Mouse (Mus musculus) midbrain, embryonic 15.5 days (tissue): ENCODE data around the gene Ugt1a9. TPM values are rescaled to one million over a fixed set of nuclear protein-coding genes. Genes with fewer than 3 reads are reported as not detected.

Source experiments
- ATAC-seq: fragments of 200-750 bp; cut with Nextera tagmentation; replicated peaks from 2 replicates; pipeline ENCODE4 v1.8.0; 2017; ENCODE audit warnings: moderate TSS enrichment
- H3K27ac ChIP-seq: fragments of 300-500 bp; sonication (generic); 2 replicates; pipeline ENCODE4 v1.5.1; 2015; ENCODE audit warnings: mild to moderate bottlenecking, inconsistent platforms
- H3K27me3 ChIP-seq: fragments of 300-500 bp; sonication (generic); replicated peaks from 2 replicates; pipeline ENCODE4 v1.6.1; 2015; ENCODE audit warnings: inconsistent platforms
- H3K36me3 ChIP-seq: fragments of 300-500 bp; sonication (generic); replicated peaks from 2 replicates; pipeline ENCODE4 v1.6.1; 2015; ENCODE audit warnings: inconsistent platforms
- H3K4me1 ChIP-seq: fragments of 300-500 bp; sonication (generic); 2 replicates; pipeline ENCODE4 v1.6.1; 2015; ENCODE audit warnings: inconsistent platforms
- H3K4me2 ChIP-seq: fragments of 300-500 bp; sonication (generic); 2 replicates; pipeline ENCODE4 v1.6.1; 2015; ENCODE audit warnings: inconsistent platforms, mild to moderate bottlenecking, moderate library complexity
- H3K4me3 ChIP-seq: fragments of 300-500 bp; sonication (generic); 2 replicates; pipeline ENCODE4 v1.5.1; 2015; ENCODE audit warnings: mild to moderate bottlenecking, inconsistent platforms
- H3K9ac ChIP-seq: fragments of 300-500 bp; sonication (generic); 2 replicates; pipeline ENCODE4 v1.6.1; 2015; ENCODE audit warnings: mild to moderate bottlenecking, inconsistent platforms
- H3K9me3 ChIP-seq: fragments of 300-500 bp; sonication (generic); 2 replicates; pipeline ENCODE4 v1.6.1; 2016; ENCODE audit warnings: inconsistent platforms
- WGBS: fragments of 180-500 bp; shearing (Covaris S2); methylation state at CpG from one replicate; pipeline ENCODE4 v1.1.7; 2015; ENCODE audit warnings: mixed read lengths; 5-methylcytosine and 5-hydroxymethylcytosine counted together
- polyA plus RNA-seq: library from polyadenylated mRNA; unstranded; fragments of >200 nt; fragmentation: Nextera tagmentation; extraction: Ambion mirVana; gene quantifications from 2 replicates; pipeline ENCODE4 v1.2.1, GENCODE M21; 2015

Gene Ugt1a9
- polyA plus RNA-seq, 1 experiment from 2014 or later = not detected

- no peak overlapping the region for H3K27ac ChIP-seq
- H3K27me3 ChIP-seq = no peaks in the 10 kb centered on the region
- peaks cover 62% of the 10 kb centered on the region for H3K36me3 ChIP-seq
- H3K9me3 ChIP-seq = no peaks in the 10 kb centered on the region
- no peaks in the 10 kb centered on the region for H3K4me1 ChIP-seq
- no peak overlapping the region for H3K4me2 ChIP-seq
- WGBS = 85% methylated on average over 4 of the region's 4 CpGs
- ATAC-seq = no peak
- no peak overlapping the region for H3K4me3 ChIP-seq
- H3K9ac ChIP-seq = no peak overlapping the region
Observed at GRCm38 (mm10) chr1:88262255-88262654, 191.7 kb downstream of the Ugt1a9 start.

GRCm38 (mm10) chr1:88262961-88263360 lies 192.4 kb downstream of the Ugt1a9 start:
- Histone ChIP-seq H3K27ac (no peak overlapping the region), H3K9ac (no peak overlapping the region), H3K9me3 (no peaks in the 10 kb centered on the region), H3K4me2 (no peak overlapping the region), H3K4me1 (no peaks in the 10 kb centered on the region), H3K4me3 (no peak overlapping the region), H3K36me3 (peaks cover 69% of the 10 kb centered on the region), H3K27me3 (no peaks in the 10 kb centered on the region)
- no peak for ATAC-seq
- WGBS = 77% methylated on average over 6 of the region's 6 CpGs

- Histone ChIP-seq H3K9me3 (no peaks in the 10 kb centered on the region), H3K27me3 (no peaks in the 10 kb centered on the region), H3K4me2 (no peak overlapping the region), H3K27ac (no peak overlapping the region), H3K4me3 (no peak overlapping the region), H3K36me3 (peaks cover 77% of the 10 kb centered on the region), H3K4me1 (no peaks in the 10 kb centered on the region), H3K9ac (no peak overlapping the region)
- WGBS = 92% methylated on average over 5 of the region's 5 CpGs
- no peak for ATAC-seq
Observed at GRCm38 (mm10) chr1:88263778-88264177, 193.2 kb downstream of the Ugt1a9 start.

DNA sequence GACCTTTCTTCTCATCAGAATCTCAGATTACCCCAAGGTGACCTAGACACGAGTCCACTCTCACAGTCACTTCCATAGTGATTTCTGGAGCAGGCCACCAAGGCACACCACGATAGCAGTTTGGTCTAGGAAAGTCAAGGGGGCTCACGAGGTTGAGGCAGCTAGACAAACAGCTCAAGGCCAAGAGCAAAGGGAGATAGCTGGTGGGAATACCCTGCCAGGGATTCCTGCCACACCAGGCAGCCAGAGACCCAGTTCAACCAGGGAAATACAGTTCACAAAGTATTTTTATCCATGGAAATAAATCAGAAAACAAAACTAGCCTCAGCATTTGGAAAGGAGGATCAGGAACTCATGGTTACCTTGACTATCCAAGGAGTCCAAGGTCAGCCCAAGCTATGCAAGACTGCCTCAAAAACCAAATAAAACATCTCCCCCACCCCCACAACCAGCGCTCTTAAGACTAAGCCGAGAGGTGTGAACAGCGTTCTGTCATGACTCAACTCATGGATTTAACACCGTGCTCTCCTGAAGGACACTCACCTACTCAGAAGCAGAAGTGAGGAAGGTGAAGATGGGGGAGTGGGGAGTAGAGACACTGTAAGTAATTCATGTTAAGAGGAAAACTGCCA lies 193.8 kb downstream of the Ugt1a9 start:
- WGBS = 90% methylated on average over 7 of the region's 7 CpGs
- H3K9me3 ChIP-seq = no peaks in the 10 kb centered on the region
- no peak overlapping the region for H3K27ac ChIP-seq
- no peaks in the 10 kb centered on the region for H3K27me3 ChIP-seq
- ATAC-seq = no peak
- H3K36me3 ChIP-seq = peaks cover 83% of the 10 kb centered on the region
- no peak overlapping the region for H3K4me2 ChIP-seq
- no peak overlapping the region for H3K9ac ChIP-seq
- H3K4me3 ChIP-seq = no peak overlapping the region
- no peaks in the 10 kb centered on the region for H3K4me1 ChIP-seq

- WGBS = 79% methylated on average over 4 of the region's 4 CpGs
- ATAC-seq = no peak
- Histone ChIP-seq H3K4me1 (no peaks in the 10 kb centered on the region), H3K27ac (no peak overlapping the region), H3K4me3 (no peak overlapping the region), H3K9me3 (no peaks in the 10 kb centered on the region), H3K27me3 (no peaks in the 10 kb centered on the region), H3K4me2 (no peak overlapping the region), H3K9ac (no peak overlapping the region), H3K36me3 (peaks cover 88% of the 10 kb centered on the region)
Observed at GRCm38 (mm10) chr1:88264869-88265240, 194.3 kb downstream of the Ugt1a9 start.

- Histone ChIP-seq H3K36me3 (peaks cover 87% of the 10 kb centered on the region), H3K4me3 (no peak overlapping the region), H3K4me2 (no peak overlapping the region), H3K9me3 (no peaks in the 10 kb centered on the region), H3K9ac (no peak overlapping the region), H3K27ac (no peak overlapping the region), H3K27me3 (no peaks in the 10 kb centered on the region), H3K4me1 (no peaks in the 10 kb centered on the region)
- no peak for ATAC-seq
- 90% methylated on average over 13 of the region's 13 CpGs for WGBS
Observed at GRCm38 (mm10) chr1:88266123-88266522, 195.5 kb downstream of the Ugt1a9 start.

- ATAC-seq = no peak
- H3K36me3 ChIP-seq = peaks cover 76% of the 10 kb centered on the region
- no peak overlapping the region for H3K4me2 ChIP-seq
- H3K4me1 ChIP-seq = no peaks in the 10 kb centered on the region
- WGBS = 95% methylated on average over 6 of the region's 6 CpGs
- no peak overlapping the region for H3K9ac ChIP-seq
- H3K4me3 ChIP-seq = no peak overlapping the region
- no peaks in the 10 kb centered on the region for H3K27me3 ChIP-seq
- H3K27ac ChIP-seq = no peak overlapping the region
- no peaks in the 10 kb centered on the region for H3K9me3 ChIP-seq
Observed at GRCm38 (mm10) chr1:88267489-88267888, 196.9 kb downstream of the Ugt1a9 start.

- WGBS = 85% methylated on average over 6 of the region's 6 CpGs
- Histone ChIP-seq H3K27ac (no peak overlapping the region), H3K4me2 (no peak overlapping the region), H3K27me3 (no peaks in the 10 kb centered on the region), H3K9ac (no peak overlapping the region), H3K4me3 (no peak overlapping the region), H3K4me1 (no peaks in the 10 kb centered on the region), H3K9me3 (no peaks in the 10 kb centered on the region), H3K36me3 (peaks cover 70% of the 10 kb centered on the region)
- no peak for ATAC-seq
Observed at GRCm38 (mm10) chr1:88268070-88268469, 197.5 kb downstream of the Ugt1a9 start.

Other genes starting within 250 kb of the Ugt1a9 start
- gene Dgkd, start 217.5 kb upstream of the Ugt1a9 start, polyA plus RNA-seq = 49.6 and 52.8 TPM in 2 replicates
- gene Usp40, start 62.2 kb upstream of the Ugt1a9 start, polyA plus RNA-seq = 22.0 and 23.4 TPM in 2 replicates
- not detected in 2 replicates for gene Ugt1a10, start 15.4 kb upstream of the Ugt1a9 start, polyA plus RNA-seq
- gene Ugt1a8, start 17.0 kb downstream of the Ugt1a9 start, polyA plus RNA-seq = not detected in 2 replicates
- 1.1 and 1.2 TPM in 2 replicates for gene Ugt1a7c, start 24.3 kb downstream of the Ugt1a9 start, polyA plus RNA-seq
- gene Ugt1a6b, start 32.5 kb downstream of the Ugt1a9 start, polyA plus RNA-seq = 0.45 and 0.70 TPM in 2 replicates
- gene Ugt1a6a, start 64.0 kb downstream of the Ugt1a9 start, polyA plus RNA-seq = 1.2 and 1.5 TPM in 2 replicates
- not detected in 2 replicates for gene Ugt1a5, start 95.2 kb downstream of the Ugt1a9 start, polyA plus RNA-seq
- 0.15 TPM in 1 of 2 replicates, not detected in the other for gene Ugt1a2, start 129.8 kb downstream of the Ugt1a9 start, polyA plus RNA-seq
- 13.2 and 13.5 TPM in 2 replicates for gene Dnajb3, start 135.0 kb downstream of the Ugt1a9 start, polyA plus RNA-seq
- gene Ugt1a1, start 141.2 kb downstream of the Ugt1a9 start, polyA plus RNA-seq = not detected in 2 replicates
- gene Mroh2a, start 156.2 kb downstream of the Ugt1a9 start, polyA plus RNA-seq = 0.50 and 0.86 TPM in 2 replicates
- 85.4 and 86.4 TPM in 2 replicates for gene Hjurp, start 206.8 kb downstream of the Ugt1a9 start, polyA plus RNA-seq
- 0.09 and 0.10 TPM in 2 replicates for gene Trpm8, start 206.9 kb downstream of the Ugt1a9 start, polyA plus RNA-seq